Mouse (Mus musculus): ENCODE measurements at regions not wholly inside any gene's neighbourhood (a gene's known extent, or its start where the extent isn't known, plus 50 kb on each side); places are given as distances from the start of the nearest gene placed in this dataset.

DNA sequence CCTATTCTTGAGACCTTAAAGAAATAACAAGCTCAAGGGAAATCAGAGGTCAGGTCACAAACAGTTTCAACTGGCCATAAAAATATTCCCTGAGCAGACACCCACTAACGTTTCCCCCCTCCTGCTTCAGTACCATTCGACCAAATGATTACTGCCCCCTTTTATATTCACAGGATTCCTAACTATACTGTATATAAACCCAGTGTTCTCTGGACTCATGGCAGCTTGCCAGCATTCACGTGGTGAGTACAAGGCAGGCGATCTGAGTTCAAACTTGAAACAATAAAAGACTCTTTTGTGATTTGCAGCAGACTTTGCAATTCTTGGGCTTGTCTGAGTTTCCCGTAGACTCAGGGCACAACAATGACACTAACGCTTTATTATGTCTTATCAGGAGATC, 989.0 kb upstream of the H2afb3 start:
- Histone ChIP-seq H3K9me3 (no peaks in the 10 kb centered on the region), H3K27ac (no peak overlapping the region), H3K4me2 (replicated peaks) (no peak overlapping the region), H3K4me3 (replicated peaks) (no peak overlapping the region), H3K27me3 (no peaks in the 10 kb centered on the region), H3K36me3 (no peaks in the 10 kb centered on the region), H3K9ac (replicated peaks) (no peak overlapping the region), H3K4me1 (replicated peaks) (no peaks in the 10 kb centered on the region)
- ATAC-seq, result no peak
- WGBS, result 68% methylated on average over 6 of the region's 6 CpGs

DNA sequence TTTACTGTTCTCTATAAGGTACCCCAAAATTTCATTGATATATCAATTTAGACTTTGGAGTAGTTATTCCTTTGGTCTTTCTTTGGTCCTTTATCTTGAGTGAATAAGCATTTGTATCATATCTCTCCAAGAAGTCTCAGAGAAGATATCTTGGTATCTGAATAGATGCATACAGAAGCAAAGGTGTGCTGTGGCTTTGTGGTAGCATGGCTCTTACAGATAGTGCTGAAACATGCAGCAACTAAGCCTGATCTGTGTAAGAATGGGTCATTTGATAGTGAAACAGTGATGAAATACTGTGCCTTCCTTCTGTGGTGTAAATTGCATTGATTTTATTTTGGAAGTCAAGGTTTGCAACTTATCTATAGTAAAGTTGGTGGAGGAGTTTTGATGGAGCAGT, 978.3 kb upstream of the H2afb3 start:
- Histone ChIP-seq H3K9ac (replicated peaks) (no peak overlapping the region), H3K4me1 (replicated peaks) (no peaks in the 10 kb centered on the region), H3K4me2 (replicated peaks) (no peak overlapping the region), H3K36me3 (no peaks in the 10 kb centered on the region), H3K9me3 (no peaks in the 10 kb centered on the region), H3K27me3 (no peaks in the 10 kb centered on the region), H3K4me3 (replicated peaks) (no peak overlapping the region), H3K27ac (no peak overlapping the region)
- ATAC-seq, result no peak

DNA sequence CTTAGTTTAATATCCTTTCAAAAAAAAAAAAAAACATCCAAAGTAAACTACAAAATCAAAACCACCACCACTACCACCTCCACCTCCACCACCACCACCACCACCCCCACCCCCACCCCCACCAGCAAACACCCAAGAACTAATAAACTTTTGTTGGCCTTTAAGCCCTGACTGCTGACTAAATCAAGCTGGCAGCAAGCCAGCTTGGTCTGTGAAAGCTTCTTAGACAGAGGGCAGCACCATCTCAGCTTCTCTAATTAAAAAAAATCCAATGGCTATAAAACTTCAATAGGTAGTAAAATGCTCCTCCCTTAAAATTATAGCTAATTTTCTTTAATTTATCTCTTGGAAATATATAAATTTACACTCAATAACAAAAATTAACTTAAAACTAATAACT, 957.2 kb upstream of the H2afb3 start:
- Histone ChIP-seq H3K4me1 (replicated peaks) (no peaks in the 10 kb centered on the region), H3K9me3 (no peaks in the 10 kb centered on the region), H3K27me3 (no peaks in the 10 kb centered on the region), H3K4me3 (replicated peaks) (no peak overlapping the region), H3K9ac (replicated peaks) (no peak overlapping the region), H3K36me3 (no peaks in the 10 kb centered on the region), H3K4me2 (replicated peaks) (no peak overlapping the region), H3K27ac (no peak overlapping the region)
- no peak for ATAC-seq

DNA sequence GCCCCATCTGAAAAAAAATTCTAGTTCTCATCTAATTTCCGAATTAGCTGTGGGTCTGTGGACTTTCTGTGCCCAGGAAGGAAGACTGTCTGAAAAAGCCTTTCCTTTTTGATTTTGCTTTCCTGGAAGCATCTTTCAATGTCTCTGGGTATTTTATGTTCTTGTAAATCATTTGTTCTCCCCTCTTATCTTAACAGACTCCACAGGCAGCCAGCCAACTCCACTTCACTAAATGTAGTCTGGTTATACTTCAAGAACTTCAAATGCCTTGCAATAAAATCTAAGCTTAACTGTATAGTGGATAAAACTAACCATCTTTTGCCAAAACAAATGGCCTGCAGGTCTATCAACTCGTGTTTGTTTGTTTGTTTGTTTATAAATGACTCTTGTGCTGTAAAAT, 956.7 kb upstream of the H2afb3 start:
- H3K4me3 ChIP-seq (replicated peaks), result no peak overlapping the region
- ATAC-seq, result no peak

DNA sequence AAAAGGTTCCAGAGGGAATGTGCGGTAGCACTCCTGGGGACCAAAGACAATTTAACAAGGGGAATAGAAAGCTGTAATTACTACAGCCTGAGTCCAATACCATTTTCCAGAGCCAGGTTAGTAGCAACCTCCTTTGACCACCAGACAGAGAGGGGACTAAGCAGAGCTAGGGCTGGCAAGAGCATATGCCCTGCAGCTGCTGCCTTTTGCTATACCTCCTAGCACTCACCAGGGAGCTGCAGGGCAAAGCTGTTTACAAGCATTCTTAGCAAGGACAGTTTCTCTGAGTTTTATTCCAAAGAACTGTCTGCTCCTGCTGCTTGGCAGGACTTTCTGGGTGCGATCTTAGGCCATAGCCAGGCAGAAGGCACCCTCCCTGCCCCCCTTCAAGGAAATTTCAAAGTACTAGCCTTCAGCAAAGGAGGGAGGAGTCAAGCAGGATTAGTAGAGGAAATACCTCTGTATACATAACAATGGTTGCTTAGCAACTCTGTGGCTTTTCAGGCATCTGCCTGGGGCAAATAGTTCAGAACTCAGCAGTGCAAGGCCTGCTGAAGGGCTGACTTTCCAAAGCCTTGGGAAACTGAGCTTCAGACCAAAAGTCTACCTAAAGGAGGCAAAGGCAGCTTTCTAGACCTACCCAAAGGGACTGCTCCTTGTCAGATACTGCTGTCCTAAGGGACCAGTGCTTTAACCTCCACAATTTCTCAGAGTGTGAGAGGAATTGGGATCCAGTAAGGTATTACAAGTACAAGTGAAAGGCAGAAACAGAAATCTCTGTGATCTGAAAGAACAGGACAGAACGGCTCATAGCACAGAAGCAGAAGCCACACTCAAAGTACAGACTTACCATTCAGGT, 919.5 kb upstream of the H2afb3 start:
- Histone ChIP-seq H3K27me3 (no peaks in the 10 kb centered on the region), H3K36me3 (no peaks in the 10 kb centered on the region), H3K9ac (replicated peaks) (no peak overlapping the region), H3K4me2 (replicated peaks) (no peak overlapping the region), H3K27ac (no peak overlapping the region), H3K4me1 (replicated peaks) (peaks cover 6% of the 10 kb centered on the region), H3K4me3 (replicated peaks) (no peak overlapping the region), H3K9me3 (no peaks in the 10 kb centered on the region)
- WGBS, result 27% methylated on average over 3 of the region's 3 CpGs
- ATAC-seq, result peak; percentile 94

More for the DNA sequence above, 956.7 kb upstream of the H2afb3 start:
- no peak overlapping the region for H3K9ac ChIP-seq (replicated peaks)
- 51% methylated on average over 2 of the region's 2 CpGs for WGBS
- no peaks in the 10 kb centered on the region for H3K4me1 ChIP-seq (replicated peaks)
- no peaks in the 10 kb centered on the region for H3K9me3 ChIP-seq
- H3K36me3 ChIP-seq, result no peaks in the 10 kb centered on the region
- H3K27me3 ChIP-seq, result no peaks in the 10 kb centered on the region
- H3K4me2 ChIP-seq (replicated peaks), result no peak overlapping the region
- H3K27ac ChIP-seq, result no peak overlapping the region

All from midbrain, embryonic 13.5 days (tissue).